Mouse (Mus musculus): ENCODE data around the gene Gm49369. TPM values are rescaled to one million over a fixed set of nuclear protein-coding genes. Genes with fewer than 3 reads are reported as not detected.
A peak's percentile ranks its signal among the peaks of the same experiment; 100 is the strongest.

Gene Gm49369
- polyA plus RNA-seq, 1 experiment from 2014 or later, result 1.4 TPM

GRCm38 (mm10) chr7:142371398-142371767, 11.1 kb downstream of the Gm49369 start:
- Histone ChIP-seq H3K4me3 (ENCODE audit: low read depth, low read length) (peak overlapping the region; percentile 54), H3K9ac (ENCODE audit: low read depth, low read length) (no peak overlapping the region; the same call in 1 of the 2 replicates), H3K9me3 (replicated peaks; ENCODE audit: control insufficient read depth, low read length) (no peaks in the 10 kb centered on the region), H3K27me3 (ENCODE audit: control insufficient read depth, insufficient read depth, low read depth, low read length) (peaks cover 44% of the 10 kb centered on the region), H3K4me2 (ENCODE audit: low read depth, low read length) (peak overlapping the region; percentile 59), H3K27ac (ENCODE audit: low read length) (no peak overlapping the region), H3K36me3 (ENCODE audit: control insufficient read depth, insufficient read depth) (peaks cover 12% of the 10 kb centered on the region), H3K4me1 (ENCODE audit: control insufficient read depth, low read depth, low read length) (peaks cover 18% of the 10 kb centered on the region)
- ATAC-seq (ENCODE audit: low read depth), result no peak
- WGBS (ENCODE audit: insufficient replicate concordance), result 26% methylated on average over 11 of the region's 11 CpGs

GRCm38 (mm10) chr7:142370937-142371336, 11.5 kb downstream of the Gm49369 start:
- ATAC-seq (ENCODE audit: low read depth), result no peak
- H3K27me3 ChIP-seq (ENCODE audit: control insufficient read depth, insufficient read depth, low read depth, low read length), result peaks cover 44% of the 10 kb centered on the region
- H3K27ac ChIP-seq (ENCODE audit: low read length), result no peak overlapping the region
- H3K9me3 ChIP-seq (replicated peaks; ENCODE audit: control insufficient read depth, low read length), result no peaks in the 10 kb centered on the region
- no peak overlapping the region; the same call in 1 of the 2 replicates for H3K4me2 ChIP-seq (ENCODE audit: low read depth, low read length)
- H3K4me1 ChIP-seq (ENCODE audit: control insufficient read depth, low read depth, low read length), result peaks cover 14% of the 10 kb centered on the region
- H3K9ac ChIP-seq (ENCODE audit: low read depth, low read length), result no peak overlapping the region
- H3K36me3 ChIP-seq (ENCODE audit: control insufficient read depth, insufficient read depth), result peaks cover 7% of the 10 kb centered on the region
- 74% methylated on average over 18 of the region's 18 CpGs for WGBS (ENCODE audit: insufficient replicate concordance)
- H3K4me3 ChIP-seq (ENCODE audit: low read depth, low read length), result no peak overlapping the region

- H3K9me3 ChIP-seq (replicated peaks; ENCODE audit: control insufficient read depth, low read length), result no peaks in the 10 kb centered on the region
- H3K9ac ChIP-seq (ENCODE audit: low read depth, low read length), result no peak overlapping the region
- no peak overlapping the region for H3K4me3 ChIP-seq (ENCODE audit: low read depth, low read length)
- no peak for ATAC-seq (ENCODE audit: low read depth)
- H3K27ac ChIP-seq (ENCODE audit: low read length), result no peak overlapping the region
- no peak overlapping the region for H3K4me2 ChIP-seq (ENCODE audit: low read depth, low read length)
- peaks cover 14% of the 10 kb centered on the region for H3K4me1 ChIP-seq (ENCODE audit: control insufficient read depth, low read depth, low read length)
- H3K36me3 ChIP-seq (ENCODE audit: control insufficient read depth, insufficient read depth), result no peaks in the 10 kb centered on the region; the same call in 1 of the 2 replicates
- WGBS (ENCODE audit: insufficient replicate concordance), result 39% methylated on average over 6 of the region's 6 CpGs
- peaks cover 44% of the 10 kb centered on the region for H3K27me3 ChIP-seq (ENCODE audit: control insufficient read depth, insufficient read depth, low read depth, low read length)
These were observed 12.6 kb downstream of the Gm49369 start for GRCm38 (mm10) chr7:142369820-142370219.

GRCm38 (mm10) chr7:142368856-142369255, 13.6 kb downstream of the Gm49369 start:
- whole genome bisulfite sequencing (ENCODE audit: insufficient replicate concordance), result 53% methylated on average over 2 of the region's 2 CpGs
- H3K4me2 ChIP-seq (ENCODE audit: low read depth, low read length), result no peak overlapping the region

GRCm38 (mm10) chr7:142363107-142363506, 19.4 kb downstream of the Gm49369 start:
- WGBS (ENCODE audit: insufficient replicate concordance), result 64% methylated on average over 4 of the region's 4 CpGs

More at GRCm38 (mm10) chr7:142368856-142369255, 13.6 kb downstream of the Gm49369 start:
- Histone ChIP-seq H3K36me3 (ENCODE audit: control insufficient read depth, insufficient read depth) (no peaks in the 10 kb centered on the region), H3K27ac (ENCODE audit: low read length) (no peak overlapping the region), H3K27me3 (ENCODE audit: control insufficient read depth, insufficient read depth, low read depth, low read length) (peaks cover 44% of the 10 kb centered on the region), H3K4me1 (ENCODE audit: control insufficient read depth, low read depth, low read length) (peaks cover 14% of the 10 kb centered on the region), H3K9me3 (replicated peaks; ENCODE audit: control insufficient read depth, low read length) (no peaks in the 10 kb centered on the region), H3K4me3 (ENCODE audit: low read depth, low read length) (no peak overlapping the region), H3K9ac (ENCODE audit: low read depth, low read length) (no peak overlapping the region)
- ATAC-seq (ENCODE audit: low read depth), result no peak

GRCm38 (mm10) chr7:142360743-142361142, 21.7 kb downstream of the Gm49369 start:
- Histone ChIP-seq H3K4me2 (ENCODE audit: low read depth, low read length) (no peak overlapping the region), H3K27me3 (ENCODE audit: control insufficient read depth, insufficient read depth, low read depth, low read length) (no peaks in the 10 kb centered on the region), H3K36me3 (ENCODE audit: control insufficient read depth, insufficient read depth) (no peaks in the 10 kb centered on the region), H3K27ac (ENCODE audit: low read length) (no peak overlapping the region), H3K9me3 (replicated peaks; ENCODE audit: control insufficient read depth, low read length) (no peaks in the 10 kb centered on the region), H3K9ac (ENCODE audit: low read depth, low read length) (no peak overlapping the region), H3K4me1 (ENCODE audit: control insufficient read depth, low read depth, low read length) (peaks cover 3% of the 10 kb centered on the region), H3K4me3 (ENCODE audit: low read depth, low read length) (no peak overlapping the region)
- no peak for ATAC-seq (ENCODE audit: low read depth)

More at GRCm38 (mm10) chr7:142363107-142363506, 19.4 kb downstream of the Gm49369 start:
- H3K27ac ChIP-seq (ENCODE audit: low read length), result no peak overlapping the region
- H3K4me1 ChIP-seq (ENCODE audit: control insufficient read depth, low read depth, low read length), result no peaks in the 10 kb centered on the region
- no peak overlapping the region for H3K4me3 ChIP-seq (ENCODE audit: low read depth, low read length)
- H3K9me3 ChIP-seq (replicated peaks; ENCODE audit: control insufficient read depth, low read length), result no peaks in the 10 kb centered on the region
- H3K27me3 ChIP-seq (ENCODE audit: control insufficient read depth, insufficient read depth, low read depth, low read length), result no peaks in the 10 kb centered on the region
- H3K4me2 ChIP-seq (ENCODE audit: low read depth, low read length), result no peak overlapping the region
- no peak overlapping the region for H3K9ac ChIP-seq (ENCODE audit: low read depth, low read length)
- ATAC-seq (ENCODE audit: low read depth), result no peak
- H3K36me3 ChIP-seq (ENCODE audit: control insufficient read depth, insufficient read depth), result no peaks in the 10 kb centered on the region

GRCm38 (mm10) chr7:142359129-142359528, 23.3 kb downstream of the Gm49369 start:
- H3K9ac ChIP-seq (ENCODE audit: low read depth, low read length), result no peak overlapping the region
- H3K36me3 ChIP-seq (ENCODE audit: control insufficient read depth, insufficient read depth), result no peaks in the 10 kb centered on the region
- 59% methylated on average over 8 of the region's 8 CpGs for WGBS (ENCODE audit: insufficient replicate concordance)
- H3K9me3 ChIP-seq (replicated peaks; ENCODE audit: control insufficient read depth, low read length), result no peaks in the 10 kb centered on the region
- no peak overlapping the region for H3K4me2 ChIP-seq (ENCODE audit: low read depth, low read length)
- no peaks in the 10 kb centered on the region for H3K27me3 ChIP-seq (ENCODE audit: control insufficient read depth, insufficient read depth, low read depth, low read length)
- no peak overlapping the region for H3K4me3 ChIP-seq (ENCODE audit: low read depth, low read length)
- no peak overlapping the region for H3K27ac ChIP-seq (ENCODE audit: low read length)
- H3K4me1 ChIP-seq (ENCODE audit: control insufficient read depth, low read depth, low read length), result peaks cover 19% of the 10 kb centered on the region
- ATAC-seq (ENCODE audit: low read depth), result no peak

GRCm38 (mm10) chr7:142357566-142357965, 24.9 kb downstream of the Gm49369 start:
- H3K27me3 ChIP-seq (ENCODE audit: control insufficient read depth, insufficient read depth, low read depth, low read length), result no peaks in the 10 kb centered on the region
- H3K36me3 ChIP-seq (ENCODE audit: control insufficient read depth, insufficient read depth), result no peaks in the 10 kb centered on the region
- peaks cover 35% of the 10 kb centered on the region for H3K4me1 ChIP-seq (ENCODE audit: control insufficient read depth, low read depth, low read length)
- H3K9me3 ChIP-seq (replicated peaks; ENCODE audit: control insufficient read depth, low read length), result no peaks in the 10 kb centered on the region
- no peak overlapping the region for H3K4me3 ChIP-seq (ENCODE audit: low read depth, low read length)
- H3K9ac ChIP-seq (ENCODE audit: low read depth, low read length), result no peak overlapping the region
- 69% methylated on average over 3 of the region's 3 CpGs for WGBS (ENCODE audit: insufficient replicate concordance)
- H3K4me2 ChIP-seq (ENCODE audit: low read depth, low read length), result no peak overlapping the region
- no peak for ATAC-seq (ENCODE audit: low read depth)
- no peak overlapping the region for H3K27ac ChIP-seq (ENCODE audit: low read length)

- Histone ChIP-seq H3K4me2 (ENCODE audit: low read depth, low read length) (peak overlapping the region; percentile 53), H3K27ac (ENCODE audit: low read length) (peak overlapping the region; percentile 89), H3K9ac (ENCODE audit: low read depth, low read length) (peak overlapping the region; percentile 55), H3K27me3 (ENCODE audit: control insufficient read depth, insufficient read depth, low read depth, low read length) (no peaks in the 10 kb centered on the region), H3K4me3 (ENCODE audit: low read depth, low read length) (peak overlapping the region; percentile 23), H3K36me3 (ENCODE audit: control insufficient read depth, insufficient read depth) (no peaks in the 10 kb centered on the region), H3K9me3 (replicated peaks; ENCODE audit: control insufficient read depth, low read length) (no peaks in the 10 kb centered on the region), H3K4me1 (ENCODE audit: control insufficient read depth, low read depth, low read length) (peaks cover 45% of the 10 kb centered on the region)
- WGBS (ENCODE audit: insufficient replicate concordance), result 22% methylated on average over 8 of the region's 8 CpGs
- peak; percentile 84 for ATAC-seq (ENCODE audit: low read depth)
These were observed 27.7 kb downstream of the Gm49369 start for GRCm38 (mm10) chr7:142354661-142355233.
